Mouse (Mus musculus): Measurements from ENCODE around the gene Hcn1.

Gene Hcn1

GRCm38 (mm10) chr13:118026510-118026909 lies 424.4 kb downstream of the Hcn1 start:
- DNase-seq (ENCODE audit: low read depth, low spot score) = no peak

DNA sequence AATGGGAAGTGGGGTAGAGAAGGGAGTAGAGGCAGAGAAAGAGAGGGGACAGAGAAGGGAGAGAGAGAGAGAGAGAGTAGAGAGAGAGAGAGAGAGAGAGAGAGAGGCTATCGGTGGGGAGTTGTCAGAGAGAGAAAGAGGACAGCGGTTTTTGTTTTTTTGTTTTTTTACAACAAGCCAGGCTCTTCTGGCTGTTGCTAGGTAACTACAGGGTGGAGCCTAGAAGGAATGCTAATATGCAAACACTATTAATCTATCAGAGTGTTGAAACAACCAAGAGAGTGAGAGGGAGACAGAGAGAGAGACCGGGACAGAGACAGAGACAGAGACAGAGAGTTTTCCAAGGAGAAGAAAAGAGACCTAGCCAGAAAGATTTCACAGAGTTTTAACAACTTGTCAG lies 425.7 kb downstream of the Hcn1 start:
- no peak for DNase-seq (ENCODE audit: low read depth, low spot score)

- DNase-seq (ENCODE audit: low read depth, low spot score) = no peak
These were observed 426.5 kb downstream of the Hcn1 start for GRCm38 (mm10) chr13:118028662-118029061.

DNA sequence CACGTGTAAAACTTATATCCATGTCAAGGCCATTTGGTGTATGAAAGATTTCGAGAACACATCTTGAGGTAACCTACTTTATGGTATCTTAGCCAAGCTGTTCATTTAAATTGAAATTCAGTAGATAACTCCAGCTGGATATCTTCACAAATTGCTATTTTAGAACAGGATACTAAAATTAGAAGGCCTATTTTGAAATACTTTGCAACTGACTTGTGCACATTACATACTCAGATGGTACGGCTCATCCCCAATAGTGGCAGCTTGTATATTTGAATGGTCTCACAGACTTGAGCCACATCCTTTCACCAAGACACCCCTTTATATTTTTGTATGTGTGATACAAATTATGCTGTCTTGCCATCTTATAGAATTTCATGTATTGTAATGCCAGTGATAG lies 427.5 kb downstream of the Hcn1 start:
- DNase-seq (ENCODE audit: low read depth, low spot score) = no peak

GRCm38 (mm10) chr13:118035598-118035997 lies 433.5 kb downstream of the Hcn1 start:
- DNase-seq (ENCODE audit: low read depth, low spot score) = no peak

Measured in c-Kit-negative CD71-positive TER-119-positive erythroid progenitor cells, embryonic 14.5 days (primary cell).